Mouse (Mus musculus): ENCODE measurements around the gene 6430548M08Rik.

- TF ChIP-seq CTCF (IDR thresholded peaks at IDR 0.05; ENCODE audit: low read depth, low read length) (no peak), POLR2A (IDR thresholded peaks at IDR 0.05; ENCODE audit: borderline replicate concordance, low read depth, low read length) (no peak)
Observed at GRCm38 (mm10) chr8:120151151-120151550, 37.2 kb downstream of the 6430548M08Rik start.
